Mouse (Mus musculus) heart, embryonic 14.5 days (tissue): ENCODE data around the gene Ttll3. TPM values are rescaled to one million over a fixed set of nuclear protein-coding genes. Genes with fewer than 3 reads are reported as not detected.

ENCODE experiments used
- ATAC-seq: fragments of 200-750 bp; cut with Nextera tagmentation; 2 replicates; pipeline ENCODE4 v1.8.0; 2017; ENCODE audit warnings: low read depth, moderate TSS enrichment; ENCODE audit not compliant: insufficient number of reproducible peaks, insufficient read depth, low FRiP score
- H3K27ac ChIP-seq, 2 experiments: fragments of 200-500 bp in 1 of 2; fragments of 300-500 bp in 1 of 2; sonication (generic) in 1 of 2; replicated peaks in 1 of 2; 2 replicates each; pipeline ENCODE4 v1.5.1; 2012 to 2014; ENCODE audit warnings: low read depth in 2 of 2, low read length in 2 of 2, control low read depth in 1 of 2, mild to moderate bottlenecking in 1 of 2, mixed read lengths in 1 of 2; ENCODE audit not compliant: control insufficient read depth in 1 of 2, insufficient read depth in 1 of 2
- H3K27me3 ChIP-seq: fragments of 300-500 bp; sonication (generic); 2 replicates; pipeline ENCODE4 v1.6.1; 2014; ENCODE audit warnings: mild to moderate bottlenecking, low read length, control low read depth; ENCODE audit not compliant: control insufficient read depth, insufficient read depth
- H3K36me3 ChIP-seq: fragments of 300-500 bp; sonication (generic); 2 replicates; pipeline ENCODE4 v1.6.1; 2014; ENCODE audit warnings: mild to moderate bottlenecking, control low read depth, low read length, mixed read lengths; ENCODE audit not compliant: control insufficient read depth, insufficient read depth
- H3K4me1 ChIP-seq, 2 experiments: fragments of 200-500 bp in 1 of 2; fragments of 300-500 bp in 1 of 2; sonication (generic) in 1 of 2; 2 replicates each; pipeline ENCODE4 v1.6.1; 2012 to 2014; ENCODE audit warnings: low read length in 2 of 2, control low read depth in 1 of 2, mixed read lengths in 1 of 2; ENCODE audit not compliant: control insufficient read depth in 2 of 2, insufficient read depth in 2 of 2
- H3K4me2 ChIP-seq: fragments of 300-500 bp; sonication (generic); 2 replicates; pipeline ENCODE4 v1.6.1; 2014; ENCODE audit warnings: mild to moderate bottlenecking, low read length
- H3K4me3 ChIP-seq, 2 experiments: fragments of 200-500 bp in 1 of 2; fragments of 300-500 bp in 1 of 2; sonication (generic) in 1 of 2; 2 replicates each; pipeline ENCODE4 v1.5.1; 2012 to 2014; ENCODE audit warnings: low read length in 2 of 2, mild to moderate bottlenecking in 2 of 2, control low read depth in 1 of 2, low read depth in 1 of 2, moderate library complexity in 1 of 2; ENCODE audit not compliant: control insufficient read depth in 1 of 2, insufficient read depth in 1 of 2
- H3K9ac ChIP-seq: fragments of 300-500 bp; sonication (generic); 2 replicates; pipeline ENCODE4 v1.6.1; 2014; ENCODE audit warnings: mild to moderate bottlenecking, low read length
- H3K9me3 ChIP-seq: fragments of 300-500 bp; sonication (generic); 2 replicates; pipeline ENCODE4 v1.6.1; 2016; ENCODE audit warnings: low read length, control low read depth; ENCODE audit not compliant: control insufficient read depth
- WGBS: fragments of 180-500 bp; shearing (Covaris S2); extraction: QIAGEN DNeasy Blood & Tissue Kit; methylation state at CpG from one replicate; pipeline ENCODE4 v1.1.7; 2014; 5-methylcytosine and 5-hydroxymethylcytosine counted together
- polyA plus RNA-seq: library from polyadenylated mRNA; unstranded; fragments of >200 nt; fragmentation: Nextera tagmentation; extraction: Ambion mirVana; gene quantifications from 2 replicates; pipeline ENCODE4 v1.2.1, GENCODE M21; 2014

Ttll3 gene
- polyA plus RNA-seq, 1 experiment from 2014 or later, result 1.4 TPM

DNA sequence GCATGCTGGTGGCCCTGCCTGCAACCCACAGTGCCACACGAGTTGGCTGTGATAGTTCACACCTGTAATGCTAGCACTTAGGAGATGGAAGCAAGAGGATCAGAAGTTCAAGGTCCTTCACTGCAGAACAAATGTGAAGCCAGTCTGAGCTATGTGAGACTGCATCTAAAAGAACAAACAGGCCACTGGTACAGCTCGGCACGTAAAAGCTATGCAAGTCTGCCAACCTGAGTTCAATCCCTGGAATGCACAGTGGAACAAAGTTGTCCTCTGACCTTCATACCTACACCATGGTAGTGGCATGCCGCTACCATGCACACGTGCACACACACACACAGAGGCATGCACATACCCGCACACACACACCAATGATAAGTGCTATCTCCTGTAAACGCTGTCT, 35.1 kb downstream of the Ttll3 start:
- no peak for ATAC-seq
- Histone ChIP-seq H3K27me3 (no peaks in the 10 kb centered on the region), H3K4me1 (0 out of 4 replicates have a peak, but pooled peaks cover 0 to 3% of the 10 kb centered on the region in 2 experiments), H3K36me3 (no peaks in the 10 kb centered on the region), H3K4me2 (no peak overlapping the region), H3K4me3 (no peak overlapping the region), H3K27ac (no peak overlapping the region), H3K9me3 (no peaks in the 10 kb centered on the region; the same call in 1 of the 2 replicates), H3K9ac (no peak overlapping the region)
- 74% methylated on average over 7 of the region's 7 CpGs for WGBS

DNA sequence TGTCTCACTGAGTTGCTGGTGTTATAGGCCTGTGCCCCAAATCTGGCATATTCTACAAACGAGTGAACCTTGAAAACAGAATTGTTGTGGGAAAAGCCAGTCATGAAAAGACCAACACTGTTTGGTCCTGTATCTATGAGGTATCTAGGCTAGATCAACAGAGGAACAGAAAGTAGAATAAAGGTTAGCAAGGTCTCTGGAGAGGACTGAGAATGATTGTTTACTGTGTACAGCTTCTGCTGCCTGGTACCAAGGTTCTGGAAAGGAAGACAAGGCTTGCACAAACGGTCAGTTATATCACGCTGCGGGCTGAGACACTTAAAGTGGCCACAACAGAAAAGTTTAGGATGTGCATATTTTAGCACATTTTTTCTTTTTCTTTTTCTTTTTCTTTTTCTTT, 37.6 kb downstream of the Ttll3 start:
- H3K4me2 ChIP-seq, result no peak overlapping the region
- no peaks in the 10 kb centered on the region for H3K4me1 ChIP-seq
- no peaks in the 10 kb centered on the region for H3K36me3 ChIP-seq
- no peak overlapping the region for H3K4me3 ChIP-seq
- WGBS, result 95% methylated on average over 4 of the region's 4 CpGs
- H3K9me3 ChIP-seq, result no peaks in the 10 kb centered on the region; the same call in 1 of the 2 replicates
- H3K27ac ChIP-seq, result no peak overlapping the region
- H3K9ac ChIP-seq, result no peak overlapping the region
- no peak for ATAC-seq
- H3K27me3 ChIP-seq, result no peaks in the 10 kb centered on the region

DNA sequence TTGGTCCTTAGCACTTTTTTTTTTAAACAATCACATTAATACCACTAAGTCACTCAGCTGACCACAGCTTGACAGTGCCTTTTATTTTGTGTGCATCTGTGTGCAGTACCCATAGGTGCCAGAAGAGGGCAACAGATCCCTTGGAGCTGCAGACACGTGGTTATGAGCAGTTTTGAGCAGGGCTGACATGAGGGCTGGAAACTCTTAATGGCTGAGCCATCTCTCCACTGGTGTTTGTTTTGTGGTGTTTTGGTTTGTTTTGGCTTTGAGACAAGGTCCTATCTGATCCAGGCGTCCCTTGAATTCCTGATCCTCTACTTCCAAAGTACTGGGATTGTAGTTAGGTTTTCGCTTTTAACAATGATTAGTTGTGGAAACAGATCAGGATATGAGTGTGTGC, 38.3 kb downstream of the Ttll3 start:
- no peak overlapping the region for H3K27ac ChIP-seq
- no peak overlapping the region for H3K4me3 ChIP-seq
- no peak overlapping the region for H3K9ac ChIP-seq
- H3K27me3 ChIP-seq, result no peaks in the 10 kb centered on the region
- no peaks in the 10 kb centered on the region; the same call in 1 of the 2 replicates for H3K9me3 ChIP-seq
- no peaks in the 10 kb centered on the region for H3K36me3 ChIP-seq
- ATAC-seq, result no peak
- 47% methylated on average over 3 of the region's 3 CpGs for whole genome bisulfite sequencing
- H3K4me2 ChIP-seq, result no peak overlapping the region
- no peaks in the 10 kb centered on the region for H3K4me1 ChIP-seq

DNA sequence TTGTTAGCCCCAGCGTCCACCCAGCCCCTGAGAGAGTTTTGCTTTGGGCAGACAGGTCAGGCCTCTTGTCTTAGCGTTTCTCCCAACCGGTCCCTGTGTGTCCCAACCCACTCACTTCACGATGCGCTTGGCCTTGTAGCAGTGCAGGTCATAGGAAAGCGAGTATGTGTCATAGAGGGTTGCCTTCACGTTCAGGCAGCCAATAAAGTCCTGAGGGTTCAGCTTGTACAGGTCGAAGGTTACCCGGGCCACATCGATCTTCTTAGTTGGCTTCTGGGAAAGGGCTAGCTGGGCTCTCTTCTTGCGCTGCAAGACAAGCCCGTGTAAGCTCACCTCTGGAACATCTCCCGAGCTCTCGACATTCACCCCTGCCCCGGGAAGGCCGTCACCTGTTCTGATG, 38.9 kb downstream of the Ttll3 start:
- no peaks in the 10 kb centered on the region for H3K27me3 ChIP-seq
- no peak overlapping the region for H3K27ac ChIP-seq
- H3K4me3 ChIP-seq, result no peak overlapping the region
- no peaks in the 10 kb centered on the region; the same call in 1 of the 2 replicates for H3K9me3 ChIP-seq
- ATAC-seq, result no peak
- no peak overlapping the region for H3K9ac ChIP-seq
- no peaks in the 10 kb centered on the region for H3K4me1 ChIP-seq
- H3K36me3 ChIP-seq, result no peaks in the 10 kb centered on the region
- WGBS, result 88% methylated on average over 16 of the region's 16 CpGs
- H3K4me2 ChIP-seq, result no peak overlapping the region

DNA sequence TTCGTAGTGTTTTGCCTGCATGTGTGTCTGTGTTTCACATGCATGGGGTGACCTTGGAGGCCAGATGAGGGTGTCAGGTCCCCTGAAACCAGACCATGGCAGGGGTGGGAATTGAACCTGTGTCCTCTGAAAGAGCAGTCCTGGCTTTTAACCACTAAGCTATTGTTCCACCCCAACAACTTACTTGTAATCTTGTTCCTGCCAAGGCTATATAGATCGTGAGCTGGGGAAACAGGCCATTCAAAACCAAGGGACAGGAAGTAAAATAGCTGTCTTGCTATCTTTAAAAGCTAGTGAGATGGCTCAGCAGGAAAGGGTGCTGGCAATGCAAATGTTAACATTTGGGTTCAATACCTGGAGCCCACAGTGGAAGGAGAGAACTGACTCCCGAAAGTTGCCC, 40.9 kb downstream of the Ttll3 start:
- 66% methylated on average over 3 of the region's 3 CpGs for WGBS
- Histone ChIP-seq H3K4me1 (no peaks in the 10 kb centered on the region), H3K4me3 (no peak overlapping the region), H3K36me3 (no peaks in the 10 kb centered on the region), H3K27ac (no peak overlapping the region), H3K4me2 (no peak overlapping the region), H3K27me3 (no peaks in the 10 kb centered on the region), H3K9ac (no peak overlapping the region), H3K9me3 (no peaks in the 10 kb centered on the region; the same call in 1 of the 2 replicates)
- no peak for ATAC-seq

DNA sequence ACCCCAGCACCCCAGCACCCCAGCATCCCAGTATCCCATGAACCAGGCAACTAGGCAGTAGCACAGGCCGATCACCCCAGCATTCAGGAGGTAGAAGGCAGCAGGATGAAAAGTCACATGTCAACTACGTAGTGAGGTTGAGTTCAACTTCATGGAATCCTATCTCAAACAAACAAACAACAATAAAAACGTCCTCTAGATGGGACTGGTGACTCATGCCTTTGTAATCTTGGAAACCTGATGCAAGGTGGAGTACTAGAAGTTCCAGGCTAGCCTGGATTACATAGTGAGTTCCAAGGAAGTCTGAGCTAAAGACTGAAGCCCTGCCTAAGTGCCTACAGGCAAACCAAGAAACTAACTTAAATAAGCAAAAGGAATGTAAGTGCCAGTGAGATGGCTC, 41.8 kb downstream of the Ttll3 start:
- Histone ChIP-seq H3K36me3 (no peaks in the 10 kb centered on the region), H3K9me3 (no peaks in the 10 kb centered on the region; the same call in 1 of the 2 replicates), H3K4me2 (no peak overlapping the region), H3K27ac (no peak overlapping the region), H3K4me1 (no peaks in the 10 kb centered on the region), H3K27me3 (no peaks in the 10 kb centered on the region), H3K9ac (no peak overlapping the region), H3K4me3 (no peak overlapping the region)
- 54% methylated on average over 3 of the region's 3 CpGs for WGBS
- ATAC-seq, result no peak

DNA sequence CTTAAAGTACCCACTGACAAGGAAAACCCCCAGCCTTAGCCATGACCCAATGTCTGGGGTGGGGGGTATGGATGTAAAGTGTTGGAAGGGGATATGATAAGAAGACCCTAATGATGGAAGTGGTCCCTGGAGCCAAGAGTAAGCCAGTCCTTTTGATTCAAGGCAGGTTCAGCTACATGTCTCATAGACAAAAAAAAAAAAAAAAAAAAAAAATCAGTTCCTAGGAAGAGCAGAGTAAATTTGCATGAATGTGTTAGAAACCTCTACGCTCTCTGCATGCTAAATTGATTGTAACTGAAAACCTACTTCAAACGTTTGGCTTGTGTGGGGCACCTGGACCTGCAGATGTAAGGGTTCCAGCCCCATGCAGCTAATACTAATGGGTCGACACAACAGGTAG, 42.7 kb downstream of the Ttll3 start:
- no peaks in the 10 kb centered on the region for H3K27me3 ChIP-seq
- H3K27ac ChIP-seq, result no peak overlapping the region
- 53% methylated on average over 3 of the region's 3 CpGs for WGBS
- no peak for ATAC-seq
- no peaks in the 10 kb centered on the region; the same call in 1 of the 2 replicates for H3K9me3 ChIP-seq
- H3K9ac ChIP-seq, result no peak overlapping the region
- H3K4me3 ChIP-seq, result no peak overlapping the region
- H3K36me3 ChIP-seq, result no peaks in the 10 kb centered on the region
- H3K4me1 ChIP-seq, result no peaks in the 10 kb centered on the region
- H3K4me2 ChIP-seq, result no peak overlapping the region

DNA sequence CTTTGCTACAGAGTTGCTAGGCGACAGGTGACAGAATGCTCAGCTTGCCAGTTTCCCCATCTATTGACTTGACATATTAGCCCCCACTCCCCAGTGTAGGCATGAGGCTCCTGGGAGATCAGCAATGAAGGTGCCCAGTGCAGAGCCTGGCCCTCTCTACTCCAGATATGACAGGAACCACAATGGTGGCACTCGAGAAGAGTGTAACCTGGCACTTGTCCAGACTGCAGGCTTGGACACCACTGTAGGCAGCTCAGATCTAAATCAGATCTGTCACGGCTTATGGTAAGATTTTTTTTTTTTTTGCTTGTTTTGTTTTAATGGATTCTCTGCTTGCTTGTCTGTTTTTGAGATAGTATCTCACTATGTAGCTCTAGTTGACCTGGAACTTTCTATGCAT, 44.6 kb downstream of the Ttll3 start:
- no peak overlapping the region for H3K4me3 ChIP-seq
- no peak overlapping the region for H3K4me2 ChIP-seq
- no peak overlapping the region for H3K27ac ChIP-seq
- 69% methylated on average over 3 of the region's 3 CpGs for WGBS
- no peaks in the 10 kb centered on the region for H3K27me3 ChIP-seq
- no peak overlapping the region for H3K9ac ChIP-seq
- H3K9me3 ChIP-seq, result no peaks in the 10 kb centered on the region
- H3K36me3 ChIP-seq, result no peaks in the 10 kb centered on the region
- no peaks in the 10 kb centered on the region for H3K4me1 ChIP-seq
- ATAC-seq, result no peak
